Mouse (Mus musculus) heart, embryonic 12.5 days (tissue): ENCODE results near the gene Ypel5. TPM values are rescaled to one million over a fixed set of nuclear protein-coding genes. Genes with fewer than 3 reads are reported as not detected.

Experiments
- ATAC-seq: fragments of 200-750 bp; cut with Nextera tagmentation; 2 replicates; pipeline ENCODE4 v1.8.0; 2017; ENCODE audit warnings: moderate TSS enrichment, moderate library complexity; ENCODE audit not compliant: insufficient number of reproducible peaks, low FRiP score
- H3K27ac ChIP-seq: fragments of 300-500 bp; sonication (generic); 2 replicates; pipeline ENCODE4 v1.5.1; 2016; ENCODE audit warnings: mild to moderate bottlenecking, moderate library complexity; ENCODE audit not compliant: poor library complexity, severe bottlenecking
- H3K27me3 ChIP-seq: fragments of 300-500 bp; sonication (generic); replicated peaks from 2 replicates; pipeline ENCODE4 v1.6.1; 2016; ENCODE audit warnings: mild to moderate bottlenecking, moderate library complexity
- H3K36me3 ChIP-seq: fragments of 300-500 bp; sonication (generic); 2 replicates; pipeline ENCODE4 v1.6.1; 2016; ENCODE audit warnings: mild to moderate bottlenecking, moderate library complexity
- H3K4me1 ChIP-seq: fragments of 300-500 bp; sonication (generic); replicated peaks from 2 replicates; pipeline ENCODE4 v1.6.1; 2016; ENCODE audit warnings: mild to moderate bottlenecking
- H3K4me2 ChIP-seq: fragments of 300-500 bp; sonication (generic); 2 replicates; pipeline ENCODE4 v1.6.1; 2016; ENCODE audit warnings: mild to moderate bottlenecking, moderate library complexity
- H3K4me3 ChIP-seq: fragments of 300-500 bp; sonication (generic); 2 replicates; pipeline ENCODE4 v1.5.1; 2016; ENCODE audit warnings: mild to moderate bottlenecking
- H3K9ac ChIP-seq: fragments of 300-500 bp; sonication (generic); 2 replicates; pipeline ENCODE4 v1.6.1; 2016; ENCODE audit warnings: mild to moderate bottlenecking, moderate library complexity
- H3K9me3 ChIP-seq: fragments of 300-500 bp; sonication (generic); replicated peaks from 2 replicates; pipeline ENCODE4 v1.6.1; 2016; ENCODE audit warnings: mild to moderate bottlenecking, moderate library complexity
- WGBS: fragments of 180-500 bp; shearing (Covaris S2); methylation state at CpG from one replicate; pipeline ENCODE4 v1.1.7; 2016; 5-methylcytosine and 5-hydroxymethylcytosine counted together
- polyA plus RNA-seq: library from polyadenylated mRNA; unstranded; fragments of >200 nt; fragmentation: Nextera tagmentation; extraction: Ambion mirVana; gene quantifications from 2 replicates; pipeline ENCODE4 v1.2.1, GENCODE M21; 2016

Gene Ypel5
- 75.0 and 75.6 TPM in 2 replicates for polyA plus RNA-seq

GRCm38 (mm10) chr17:72836158-72837115, at the start of gene Ypel5:
Gene Ypel5, plus strand, starts transcription at chr17:72836453.
- no peaks in the 10 kb centered on the region for H3K9me3 ChIP-seq

GRCm38 (mm10) chr17:72787886-72788436, 48.3 kb upstream of the Ypel5 start:
- WGBS = 47% methylated on average over 6 of the region's 6 CpGs
- Histone ChIP-seq H3K4me3 (no peak overlapping the region), H3K4me1 (peaks cover 16% of the 10 kb centered on the region), H3K27me3 (peaks cover 1% of the 10 kb centered on the region; the same call in 1 of the 2 replicates), H3K9me3 (no peaks in the 10 kb centered on the region), H3K36me3 (no peaks in the 10 kb centered on the region), H3K9ac (no peak overlapping the region), H3K4me2 (no peak overlapping the region), H3K27ac (no peak overlapping the region)
- ATAC-seq = no peak

More at GRCm38 (mm10) chr17:72836158-72837115, at the start of gene Ypel5:
- peak within 1 kb of the TSS; percentile 96 for H3K27ac ChIP-seq
- H3K4me2 ChIP-seq = peak within 1 kb of the TSS; percentile 70
- WGBS = under 1% methylated on average over 85 of the region's 93 CpGs
- H3K36me3 ChIP-seq = no peaks in the 10 kb centered on the region; the same call in 1 of the 2 replicates
- peaks cover 11% of the 10 kb centered on the region for H3K4me1 ChIP-seq
- H3K27me3 ChIP-seq = no peaks in the 10 kb centered on the region
- H3K9ac ChIP-seq = peak within 1 kb of the TSS; percentile 95
- ATAC-seq = peak; percentile 96
- peak within 1 kb of the TSS; percentile 81 for H3K4me3 ChIP-seq

- no peak for ATAC-seq
- WGBS = 87% methylated on average over 4 of the region's 4 CpGs
These were observed 43.0 kb upstream of the Ypel5 start for GRCm38 (mm10) chr17:72793278-72793677.

GRCm38 (mm10) chr17:72794660-72795059, 41.6 kb upstream of the Ypel5 start:
- 45% methylated on average over 6 of the region's 6 CpGs for WGBS
- ATAC-seq = 0 out of 2 replicates have a peak, but pooled peaks have one; percentile 48
- no peak overlapping the region for H3K4me2 ChIP-seq
- H3K27ac ChIP-seq = no peak overlapping the region
- H3K4me1 ChIP-seq = peaks cover 4% of the 10 kb centered on the region; the same call in 1 of the 2 replicates
- no peaks in the 10 kb centered on the region for H3K9me3 ChIP-seq
- no peak overlapping the region for H3K4me3 ChIP-seq
- no peaks in the 10 kb centered on the region for H3K36me3 ChIP-seq
- H3K27me3 ChIP-seq = no peaks in the 10 kb centered on the region
- no peak overlapping the region for H3K9ac ChIP-seq

More at GRCm38 (mm10) chr17:72793278-72793677, 43.0 kb upstream of the Ypel5 start:
- Histone ChIP-seq H3K4me2 (no peak overlapping the region), H3K36me3 (no peaks in the 10 kb centered on the region), H3K9ac (no peak overlapping the region), H3K4me1 (peaks cover 4% of the 10 kb centered on the region; the same call in 1 of the 2 replicates), H3K4me3 (no peak overlapping the region), H3K9me3 (no peaks in the 10 kb centered on the region), H3K27ac (no peak overlapping the region), H3K27me3 (no peaks in the 10 kb centered on the region)

GRCm38 (mm10) chr17:72795392-72796047, 40.7 kb upstream of the Ypel5 start:
- no peak overlapping the region for H3K9ac ChIP-seq
- no peak for ATAC-seq
- 43% methylated on average over 9 of the region's 9 CpGs for WGBS
- no peak overlapping the region for H3K27ac ChIP-seq
- peaks cover 4% of the 10 kb centered on the region; the same call in 1 of the 2 replicates for H3K4me1 ChIP-seq
- H3K36me3 ChIP-seq = no peaks in the 10 kb centered on the region
- no peaks in the 10 kb centered on the region for H3K9me3 ChIP-seq
- no peaks in the 10 kb centered on the region for H3K27me3 ChIP-seq
- H3K4me2 ChIP-seq = no peak overlapping the region
- H3K4me3 ChIP-seq = no peak overlapping the region

- no peaks in the 10 kb centered on the region for H3K9me3 ChIP-seq
- H3K4me2 ChIP-seq = no peak overlapping the region
- no peak overlapping the region for H3K27ac ChIP-seq
- H3K27me3 ChIP-seq = no peaks in the 10 kb centered on the region
- no peak for ATAC-seq
- no peaks in the 10 kb centered on the region for H3K36me3 ChIP-seq
- no peak overlapping the region for H3K9ac ChIP-seq
- H3K4me1 ChIP-seq = peaks cover 4% of the 10 kb centered on the region; the same call in 1 of the 2 replicates
- 80% methylated on average over 3 of the region's 3 CpGs for WGBS
- H3K4me3 ChIP-seq = no peak overlapping the region
These were observed 39.7 kb upstream of the Ypel5 start for GRCm38 (mm10) chr17:72796506-72796905.

- Histone ChIP-seq H3K4me2 (no peak overlapping the region), H3K9me3 (no peaks in the 10 kb centered on the region), H3K27me3 (no peaks in the 10 kb centered on the region), H3K4me1 (peaks cover 4% of the 10 kb centered on the region; the same call in 1 of the 2 replicates), H3K9ac (no peak overlapping the region), H3K27ac (no peak overlapping the region), H3K36me3 (no peaks in the 10 kb centered on the region), H3K4me3 (no peak overlapping the region)
- no peak for ATAC-seq
- 10% methylated on average over 2 of the region's 2 CpGs for WGBS
These were observed 38.4 kb upstream of the Ypel5 start for GRCm38 (mm10) chr17:72797867-72798266.

GRCm38 (mm10) chr17:72809942-72810654, 26.2 kb upstream of the Ypel5 start:
- no peak overlapping the region for H3K4me3 ChIP-seq
- no peak overlapping the region for H3K4me2 ChIP-seq
- 60% methylated on average over 7 of the region's 7 CpGs for WGBS
- no peaks in the 10 kb centered on the region for H3K9me3 ChIP-seq
- no peaks in the 10 kb centered on the region for H3K36me3 ChIP-seq
- H3K27ac ChIP-seq = no peak overlapping the region
- no peaks in the 10 kb centered on the region for H3K4me1 ChIP-seq
- ATAC-seq = no peak
- 0 out of 2 replicates have a peak, but pooled peaks cover 3% of the 10 kb centered on the region for H3K27me3 ChIP-seq
- H3K9ac ChIP-seq = no peak overlapping the region

GRCm38 (mm10) chr17:72813419-72814315, 22.6 kb upstream of the Ypel5 start:
- Histone ChIP-seq H3K9me3 (no peaks in the 10 kb centered on the region), H3K27me3 (0 out of 2 replicates have a peak, but pooled peaks cover 3% of the 10 kb centered on the region), H3K4me1 (no peaks in the 10 kb centered on the region), H3K27ac (no peak overlapping the region), H3K4me3 (no peak overlapping the region), H3K4me2 (no peak overlapping the region), H3K36me3 (no peaks in the 10 kb centered on the region), H3K9ac (no peak overlapping the region)
- no peak for ATAC-seq
- WGBS = 12% methylated on average over 12 of the region's 12 CpGs

GRCm38 (mm10) chr17:72817574-72817973, 18.7 kb upstream of the Ypel5 start:
- no peaks in the 10 kb centered on the region for H3K36me3 ChIP-seq
- no peak overlapping the region for H3K4me2 ChIP-seq
- H3K27ac ChIP-seq = no peak overlapping the region

More at GRCm38 (mm10) chr17:72817574-72817973, 18.7 kb upstream of the Ypel5 start:
- no peak overlapping the region for H3K4me3 ChIP-seq
- no peaks in the 10 kb centered on the region for H3K9me3 ChIP-seq
- peaks cover 22% of the 10 kb centered on the region for H3K4me1 ChIP-seq
- H3K27me3 ChIP-seq = 0 out of 2 replicates have a peak, but pooled peaks cover 3% of the 10 kb centered on the region
- WGBS = 78% methylated on average over 5 of the region's 5 CpGs
- ATAC-seq = no peak
- no peak overlapping the region for H3K9ac ChIP-seq
